In genomic region chr11:61361515-61362190, GRCm38 (mm10) we compare ENCODE assay signal across 31 mouse cellular contexts. TPM values are rescaled to one million over a fixed set of nuclear protein-coding genes. Genes with fewer than 3 reads are reported as not detected.
DNase-seq lines count a peak whose midpoint lies in the region; ATAC-seq and TF ChIP-seq lines count a peak whose summit lies in the region.
"Had no signal": no experiment of that assay in that cellular context is flagged by ENCODE, and none has a peak within 500 bp of the region (broad histone marks: within the 10 kb centered on the region; RNA-seq: fewer than 3 reads in every experiment).

No protein-coding gene starts in this region.

- ATAC-seq in heart, embryonic 14.5 days (ENCODE audit: insufficient number of reproducible peaks, insufficient read depth, low FRiP score, low read depth) = no peak
- ATAC-seq in inflammation-experienced regulatory T-cells, adult 6 months = no peak
- ATAC-seq: forebrain, embryonic 14.5 days; lung, postnatal 0 days had no signal

- no peak overlapping the region for H3K4me3 ChIP-seq in heart, adult 2 months
- no peak overlapping the region for H3K4me3 ChIP-seq in heart, embryonic 14.5 days (ENCODE audit: control insufficient read depth in 1 of 2, insufficient read depth in 1 of 2, low read depth in 1 of 2, low read length in 2 of 2)
- H3K4me3 ChIP-seq: limb, embryonic 10.5 days; limb, embryonic 15.5 days; liver, embryonic 13.5 days; megakaryocyte, embryonic 14.5 days; midbrain, embryonic 12.5 days; neural tube, embryonic 13.5 days had no signal

- H3K79me2 ChIP-seq in heart, adult 2 months (replicated peaks; ENCODE audit: control insufficient read depth, insufficient read depth, low read length) = no peaks in the 10 kb centered on the region

- DNase-seq in heart, adult 2 months = peak in 1 of 2 experiments; percentile 8
- DNase-seq in heart, adult 8-10 months (ENCODE audit: low spot score) = no peak
- DNase-seq in heart, postnatal 36 days = no peak
- DNase-seq in R1 (ENCODE audit: low read depth, low spot score) = peak; percentile 94
- peak; percentile 30 to 43 for DNase-seq in heart, postnatal 10 days
- DNase-seq in cerebellum, adult 8-10 months = no peak
- DNase-seq: adrenal gland, adult 8-10 months; cerebellum, adult 2 months; cerebellum, postnatal 25 days; gastrocnemius, postnatal 14 days; kidney, adult 11 months; layer of hippocampus, postnatal 36 days; liver, embryonic 13.5 days; lung, adult 18-20 months; lung, postnatal 4 days; thymus, postnatal 14 days had no signal

- 0 out of 2 replicates have a peak, but pooled peaks have one; percentile 30 for TF ChIP-seq POLR2A in heart, adult 2 months (IDR thresholded peaks at IDR 0.05; ENCODE audit: insufficient read depth, low read depth, low read length)

- no peak overlapping the region for H3K9ac ChIP-seq in heart, adult 2 months (ENCODE audit: low read depth, low read length)
- no peak overlapping the region for H3K9ac ChIP-seq in heart, embryonic 14.5 days (ENCODE audit: low read length)
- H3K9ac ChIP-seq: hindbrain, embryonic 14.5 days; limb, embryonic 15.5 days; liver, embryonic 13.5 days; midbrain, embryonic 12.5 days; neural tube, embryonic 13.5 days had no signal

- no peaks in the 10 kb centered on the region for H3K4me1 ChIP-seq in heart, adult 2 months (ENCODE audit: control insufficient read depth, insufficient read depth, low read length)
- peaks cover 19 to 20% of the 10 kb centered on the region in 2 experiments for H3K4me1 ChIP-seq in heart, embryonic 14.5 days (ENCODE audit: control insufficient read depth in 2 of 2, insufficient read depth in 2 of 2, low read length in 2 of 2)
- H3K4me1 ChIP-seq: limb, embryonic 10.5 days; liver, embryonic 13.5 days; midbrain, embryonic 12.5 days; neural tube, embryonic 13.5 days had no signal

- intact Hi-C loops in heart, adult 2 months (cut with DNase I) = no loop called here
- intact Hi-C loops in heart, postnatal 36 days (cut with DNase I) = no loop called here
- intact Hi-C loops in heart, postnatal 10 days (cut with DNase I) = no loop called here

- no peaks in the 10 kb centered on the region for H3K27me3 ChIP-seq in heart, adult 2 months (ENCODE audit: control insufficient read depth, insufficient read depth, low read length)
- no peaks in the 10 kb centered on the region for H3K27me3 ChIP-seq in heart, embryonic 14.5 days (ENCODE audit: control insufficient read depth, insufficient read depth, low read length)
- H3K27me3 ChIP-seq: limb, embryonic 15.5 days; midbrain, embryonic 12.5 days; neural tube, embryonic 13.5 days had no signal

- no peak overlapping the region for H3K4me2 ChIP-seq in heart, embryonic 14.5 days (ENCODE audit: low read length)
- H3K4me2 ChIP-seq: hindbrain, embryonic 14.5 days; limb, embryonic 15.5 days; liver, embryonic 13.5 days; midbrain, embryonic 12.5 days; neural tube, embryonic 13.5 days had no signal

- H3K9me3 ChIP-seq in heart, embryonic 14.5 days (ENCODE audit: control insufficient read depth, low read length) = no peaks in the 10 kb centered on the region
- H3K9me3 ChIP-seq: limb, embryonic 10.5 days; limb, embryonic 15.5 days; liver, embryonic 13.5 days; megakaryocyte, embryonic 14.5 days; midbrain, embryonic 12.5 days; neural tube, embryonic 13.5 days had no signal

- WGBS in heart, adult 2 months = 62% methylated on average over 11 of the region's 11 CpGs
- 50% methylated on average over 11 of the region's 11 CpGs for WGBS in heart, embryonic 14.5 days

- TF ChIP-seq CTCF in heart, adult 2 months (IDR thresholded peaks at IDR 0.05) = no peak

- no peak for TF ChIP-seq EP300 in heart, adult 2 months (IDR thresholded peaks at IDR 0.05; ENCODE audit: insufficient read depth, low read depth, low read length)

- no peaks in the 10 kb centered on the region for H3K36me3 ChIP-seq in heart, adult 2 months (ENCODE audit: control insufficient read depth, insufficient read depth, low read length)
- peaks cover 7% of the 10 kb centered on the region for H3K36me3 ChIP-seq in heart, embryonic 14.5 days (ENCODE audit: control insufficient read depth, insufficient read depth, low read length)
- H3K36me3 ChIP-seq: limb, embryonic 10.5 days; limb, embryonic 15.5 days; liver, embryonic 13.5 days; midbrain, embryonic 12.5 days; neural tube, embryonic 13.5 days had no signal

- peak overlapping the region; percentile 33; the same call in 1 of the 2 replicates for H3K27ac ChIP-seq in heart, adult 2 months
- peak overlapping the region; percentile 59 to 79 for H3K27ac ChIP-seq in heart, embryonic 14.5 days (replicated peaks in 1 of 2; ENCODE audit: control insufficient read depth in 1 of 2, insufficient read depth in 1 of 2, low read depth in 2 of 2, low read length in 2 of 2)
- H3K27ac ChIP-seq: hindbrain, embryonic 14.5 days; kidney, postnatal 0 days; limb, embryonic 10.5 days; limb, embryonic 15.5 days; liver, embryonic 13.5 days; midbrain, embryonic 12.5 days; neural tube, embryonic 13.5 days had no signal

RNA-seq across cellular contexts. Expression of gene Slc47a1, which starts 16.5 kb away (rescaled TPM):
- total RNA-seq in heart, adult 2 months (2021) = 10 to 100 TPM; 27.7 to 32.0 TPM
- 51.1 and 92.7 TPM in 2 replicates for polyA plus RNA-seq in heart, adult 2 months (2012; rRNA removed)
- total RNA-seq in heart, adult 8-10 months (2022) = 10 to 100 TPM; 24.9 to 31.1 (median 29.5) TPM
- polyA plus RNA-seq in heart, embryonic 14.5 days (2014; fragmentation: Nextera tagmentation; extraction: Ambion mirVana) = 22.0 and 25.3 TPM in 2 replicates
- total RNA-seq in heart, postnatal 36 days (2021) = 10 to 100 TPM; 28.5 to 30.5 TPM
- total RNA-seq in heart, postnatal 10 days (2021) = 10 to 100 TPM; 34.7 to 35.6 TPM
- polyA plus RNA-seq in inflammation-experienced regulatory T-cells, adult 6 months (2017; shearing (Covaris generic)) = not detected
- total RNA-seq: hematopoietic stem cell, adult 5-6 weeks had no signal
- polyA plus RNA-seq: forebrain, embryonic 14.5 days; hindbrain, embryonic 14.5 days; midbrain, embryonic 12.5 days; neural tube, embryonic 13.5 days had no signal

RNA-seq across cellular contexts. Expression of gene Slc47a2, which starts 19.0 kb away (rescaled TPM):
- not detected for total RNA-seq in heart, adult 2 months (2021)
- polyA plus RNA-seq in heart, adult 2 months (2012; rRNA removed) = 0.04 and 0.12 TPM in 2 replicates
- total RNA-seq in heart, adult 8-10 months (2022) = under 1 TPM in 3 of 4 experiments, not detected in 1; 0.09 to 0.14 (median 0.13) TPM
- polyA plus RNA-seq in heart, embryonic 14.5 days (2014; fragmentation: Nextera tagmentation; extraction: Ambion mirVana) = 0.35 TPM in 1 of 2 replicates, not detected in the other
- total RNA-seq in heart, postnatal 36 days (2021) = not detected
- under 1 TPM; 0.10 TPM for total RNA-seq in heart, postnatal 10 days (2021)
- polyA plus RNA-seq in inflammation-experienced regulatory T-cells, adult 6 months (2017; shearing (Covaris generic)) = not detected
- total RNA-seq: adrenal gland, adult 8-10 months; gastrocnemius, postnatal 14 days; hematopoietic stem cell, adult 5-6 weeks had no signal
- polyA plus RNA-seq: C2C12; embryonic facial prominence, embryonic 11.5 days; forebrain, embryonic 14.5 days; hindbrain, embryonic 14.5 days; large intestine, adult 2 months; limb, embryonic 10.5 days; limb, embryonic 15.5 days; midbrain, embryonic 12.5 days; neural tube, embryonic 13.5 days had no signal

Comparison
In these comparisons a context has a peak if more than half of its experiments do, and no peak if none do; other contexts are left out.
1. DNase-seq: peak in R1 (single experiment) and heart, postnatal 10 days (2 of 2); none in heart, adult 8-10 months (single experiment), heart, postnatal 36 days (0 of 2) and cerebellum, adult 8-10 months (single experiment).